Mouse (Mus musculus) lung, postnatal 0 days (tissue): ENCODE measurements around the gene Hrc.

ENCODE experiments used
- CTCF ChIP-seq: IDR thresholded peaks from 2 replicates; pipeline ENCODE4 v1.5.1; 2016; ENCODE audit warnings: antibody characterized with exemption, mild to moderate bottlenecking
- EP300 ChIP-seq: IDR thresholded peaks from 2 replicates; pipeline ENCODE4 v1.6.1; 2016; ENCODE audit warnings: antibody characterized with exemption, mild to moderate bottlenecking, control low read depth

DNA sequence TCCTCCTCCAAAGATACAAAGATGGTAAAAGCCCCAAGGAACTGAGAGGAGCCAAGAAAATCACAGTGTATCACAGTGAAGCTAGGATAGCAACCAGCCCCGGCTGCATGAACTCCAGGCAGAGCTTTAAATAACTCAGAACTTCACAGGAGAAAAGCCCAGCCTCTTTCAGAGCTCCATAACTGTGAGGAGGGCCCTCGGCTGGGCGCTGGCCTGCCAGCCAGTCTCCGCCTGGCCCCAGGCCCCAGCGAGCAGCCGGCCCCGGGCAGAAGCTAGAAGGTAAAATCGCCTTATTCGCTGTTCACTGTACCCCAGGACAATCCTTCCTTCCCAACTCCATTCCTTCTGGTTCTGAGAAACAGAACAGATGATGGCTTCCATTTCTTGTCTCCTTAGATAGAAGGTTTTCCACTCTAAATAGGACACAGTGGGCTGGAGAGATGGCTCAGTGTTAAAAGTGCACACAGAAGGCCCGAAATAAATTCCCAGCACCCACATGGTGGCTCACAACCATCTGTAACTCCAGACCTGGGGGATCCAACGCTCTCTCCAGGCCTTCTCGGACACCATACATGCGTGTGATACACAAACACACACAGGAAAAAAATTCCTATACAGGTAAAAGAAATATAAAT lies 6.1 kb upstream of the Hrc start:
- no peak for TF ChIP-seq CTCF
- TF ChIP-seq EP300, result no peak
